Mouse (Mus musculus): ENCODE results near the gene Zcchc24. TPM values are rescaled to one million over a fixed set of nuclear protein-coding genes. Genes with fewer than 3 reads are reported as not detected.

The Zcchc24 gene
- polyA plus RNA-seq, 1 experiment from 2014 or later, result 29.5 TPM

- whole genome bisulfite sequencing, result 52% methylated on average over 7 of the region's 7 CpGs
- no peak overlapping the region for H3K4me3 ChIP-seq (ENCODE audit: low read depth, low read length)
- no peaks in the 10 kb centered on the region for H3K27me3 ChIP-seq (ENCODE audit: control insufficient read depth, insufficient read depth, low read length)
- H3K4me2 ChIP-seq (replicated peaks; ENCODE audit: low read depth, low read length), result no peak overlapping the region
- H3K27ac ChIP-seq (ENCODE audit: low read length), result no peak overlapping the region
- H3K9me3 ChIP-seq (ENCODE audit: control insufficient read depth, low read depth, low read length), result no peaks in the 10 kb centered on the region
- H3K36me3 ChIP-seq (ENCODE audit: control insufficient read depth, insufficient read depth, low read length), result no peaks in the 10 kb centered on the region
- ATAC-seq (ENCODE audit: insufficient number of reproducible peaks, insufficient read depth, low FRiP score, low read depth), result no peak
- H3K4me1 ChIP-seq (ENCODE audit: control insufficient read depth, insufficient read depth, low read length), result no peaks in the 10 kb centered on the region
- H3K9ac ChIP-seq (replicated peaks; ENCODE audit: low read depth, low read length), result no peak overlapping the region
These were observed 89.2 kb downstream of the Zcchc24 start for GRCm38 (mm10) chr14:25679625-25680024.

GRCm38 (mm10) chr14:25667587-25667986 lies 101.3 kb downstream of the Zcchc24 start:
- no peak for ATAC-seq (ENCODE audit: insufficient number of reproducible peaks, insufficient read depth, low FRiP score, low read depth)
- H3K4me1 ChIP-seq (ENCODE audit: control insufficient read depth, insufficient read depth, low read length), result no peaks in the 10 kb centered on the region
- H3K27ac ChIP-seq (ENCODE audit: low read length), result no peak overlapping the region
- H3K4me2 ChIP-seq (replicated peaks; ENCODE audit: low read depth, low read length), result no peak overlapping the region
- no peak overlapping the region for H3K4me3 ChIP-seq (ENCODE audit: low read depth, low read length)
- H3K27me3 ChIP-seq (ENCODE audit: control insufficient read depth, insufficient read depth, low read length), result no peaks in the 10 kb centered on the region
- WGBS, result 63% methylated on average over 3 of the region's 3 CpGs
- H3K9ac ChIP-seq (replicated peaks; ENCODE audit: low read depth, low read length), result no peak overlapping the region
- H3K9me3 ChIP-seq (ENCODE audit: control insufficient read depth, low read depth, low read length), result no peaks in the 10 kb centered on the region
- H3K36me3 ChIP-seq (ENCODE audit: control insufficient read depth, insufficient read depth, low read length), result peaks cover 32% of the 10 kb centered on the region

DNA sequence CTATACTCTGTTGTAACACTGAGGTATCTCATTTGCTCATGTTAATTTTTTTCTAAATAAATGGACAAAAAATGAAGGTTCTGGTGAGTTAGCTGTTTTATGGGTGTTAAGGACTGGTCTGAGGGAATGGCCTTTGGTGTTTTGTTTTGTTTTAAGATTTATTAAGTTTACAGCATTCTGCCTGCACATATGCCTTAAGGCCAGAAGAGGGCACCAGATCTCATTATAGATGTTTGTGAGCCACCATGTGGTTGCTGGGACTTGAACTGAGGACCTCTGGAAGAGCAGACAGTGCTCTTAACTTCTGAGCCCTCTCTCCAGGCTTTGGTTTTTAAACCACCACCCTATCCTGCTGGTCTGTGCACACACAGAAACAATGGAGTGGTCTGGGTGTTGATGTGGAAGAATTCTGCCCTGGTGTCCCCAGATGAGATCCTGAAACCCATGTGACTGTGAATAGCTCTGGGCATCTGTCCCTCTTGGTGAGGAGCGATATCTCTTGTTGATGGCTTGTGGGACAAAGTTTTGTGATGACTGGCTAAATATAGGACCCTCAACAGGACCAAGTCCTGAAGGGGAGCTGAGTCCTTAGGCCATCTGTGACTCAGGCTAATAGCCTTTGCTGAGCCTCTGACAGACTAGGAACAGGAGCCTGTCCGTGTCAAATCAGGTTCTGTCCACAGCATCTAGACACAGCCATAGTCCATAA lies 102.0 kb downstream of the Zcchc24 start:
- Histone ChIP-seq H3K4me1 (ENCODE audit: control insufficient read depth, insufficient read depth, low read length) (no peaks in the 10 kb centered on the region), H3K36me3 (ENCODE audit: control insufficient read depth, insufficient read depth, low read length) (peaks cover 37% of the 10 kb centered on the region), H3K9ac (replicated peaks; ENCODE audit: low read depth, low read length) (no peak overlapping the region), H3K4me3 (ENCODE audit: low read depth, low read length) (no peak overlapping the region), H3K27me3 (ENCODE audit: control insufficient read depth, insufficient read depth, low read length) (no peaks in the 10 kb centered on the region), H3K4me2 (replicated peaks; ENCODE audit: low read depth, low read length) (no peak overlapping the region), H3K27ac (ENCODE audit: low read length) (no peak overlapping the region), H3K9me3 (ENCODE audit: control insufficient read depth, low read depth, low read length) (no peaks in the 10 kb centered on the region)
- ATAC-seq (ENCODE audit: insufficient number of reproducible peaks, insufficient read depth, low FRiP score, low read depth), result no peak
- 93% methylated on average over 2 of the region's 2 CpGs for WGBS

GRCm38 (mm10) chr14:25665314-25665970 lies 103.4 kb downstream of the Zcchc24 start:
- 76% methylated on average over 19 of the region's 19 CpGs for WGBS
- no peaks in the 10 kb centered on the region for H3K9me3 ChIP-seq (ENCODE audit: control insufficient read depth, low read depth, low read length)
- H3K4me3 ChIP-seq (ENCODE audit: low read depth, low read length), result no peak overlapping the region
- H3K4me2 ChIP-seq (replicated peaks; ENCODE audit: low read depth, low read length), result no peak overlapping the region
- H3K4me1 ChIP-seq (ENCODE audit: control insufficient read depth, insufficient read depth, low read length), result no peaks in the 10 kb centered on the region
- H3K27ac ChIP-seq (ENCODE audit: low read length), result no peak overlapping the region; the same call in 1 of the 2 replicates
- no peak overlapping the region for H3K9ac ChIP-seq (replicated peaks; ENCODE audit: low read depth, low read length)
- no peaks in the 10 kb centered on the region for H3K27me3 ChIP-seq (ENCODE audit: control insufficient read depth, insufficient read depth, low read length)
- no peak for ATAC-seq (ENCODE audit: insufficient number of reproducible peaks, insufficient read depth, low FRiP score, low read depth)
- H3K36me3 ChIP-seq (ENCODE audit: control insufficient read depth, insufficient read depth, low read length), result peaks cover 51% of the 10 kb centered on the region

- Histone ChIP-seq H3K36me3 (ENCODE audit: control insufficient read depth, insufficient read depth, low read length) (peaks cover 62% of the 10 kb centered on the region), H3K9ac (replicated peaks; ENCODE audit: low read depth, low read length) (no peak overlapping the region), H3K27ac (ENCODE audit: low read length) (no peak overlapping the region), H3K9me3 (ENCODE audit: control insufficient read depth, low read depth, low read length) (no peaks in the 10 kb centered on the region), H3K27me3 (ENCODE audit: control insufficient read depth, insufficient read depth, low read length) (no peaks in the 10 kb centered on the region), H3K4me1 (ENCODE audit: control insufficient read depth, insufficient read depth, low read length) (no peaks in the 10 kb centered on the region), H3K4me3 (ENCODE audit: low read depth, low read length) (no peak overlapping the region), H3K4me2 (replicated peaks; ENCODE audit: low read depth, low read length) (no peak overlapping the region)
- 76% methylated on average over 7 of the region's 7 CpGs for WGBS
- ATAC-seq (ENCODE audit: insufficient number of reproducible peaks, insufficient read depth, low FRiP score, low read depth), result no peak
These were observed 104.5 kb downstream of the Zcchc24 start for GRCm38 (mm10) chr14:25664310-25664695.

- no peaks in the 10 kb centered on the region for H3K27me3 ChIP-seq (ENCODE audit: control insufficient read depth, insufficient read depth, low read length)
- WGBS, result 84% methylated on average over 7 of the region's 7 CpGs
- H3K4me3 ChIP-seq (ENCODE audit: low read depth, low read length), result no peak overlapping the region
- peaks cover 67% of the 10 kb centered on the region for H3K36me3 ChIP-seq (ENCODE audit: control insufficient read depth, insufficient read depth, low read length)
- H3K4me2 ChIP-seq (replicated peaks; ENCODE audit: low read depth, low read length), result no peak overlapping the region
- H3K9me3 ChIP-seq (ENCODE audit: control insufficient read depth, low read depth, low read length), result no peaks in the 10 kb centered on the region
- no peak for ATAC-seq (ENCODE audit: insufficient number of reproducible peaks, insufficient read depth, low FRiP score, low read depth)
- no peak overlapping the region for H3K9ac ChIP-seq (replicated peaks; ENCODE audit: low read depth, low read length)
- no peaks in the 10 kb centered on the region for H3K4me1 ChIP-seq (ENCODE audit: control insufficient read depth, insufficient read depth, low read length)
- H3K27ac ChIP-seq (ENCODE audit: low read length), result no peak overlapping the region
These were observed 105.1 kb downstream of the Zcchc24 start for GRCm38 (mm10) chr14:25663649-25664309.

Other genes starting within 250 kb of the Zcchc24 start
- gene Ppif, start 74.9 kb downstream of the Zcchc24 start, polyA plus RNA-seq (2014; fragmentation: Nextera tagmentation; extraction: Ambion mirVana), result 48.1 and 48.3 TPM in 2 replicates
- 35.5 and 42.2 TPM in 2 replicates for gene Anxa11, start 73.1 kb upstream of the Zcchc24 start, polyA plus RNA-seq (2014; fragmentation: Nextera tagmentation; extraction: Ambion mirVana)
- gene Plac9a, start 134.1 kb upstream of the Zcchc24 start, polyA plus RNA-seq (2014; fragmentation: Nextera tagmentation; extraction: Ambion mirVana), result 0.75 TPM in 1 of 2 replicates, not detected in the other
- gene Tmem254a, start 158.6 kb upstream of the Zcchc24 start, polyA plus RNA-seq (2014; fragmentation: Nextera tagmentation; extraction: Ambion mirVana), result 3.6 and 7.0 TPM in 2 replicates
- 0.20 and 0.29 TPM in 2 replicates for gene Cphx1, start 169.3 kb upstream of the Zcchc24 start, polyA plus RNA-seq (2014; fragmentation: Nextera tagmentation; extraction: Ambion mirVana)
- gene Duxbl1, start 209.5 kb upstream of the Zcchc24 start, polyA plus RNA-seq (2014; fragmentation: Nextera tagmentation; extraction: Ambion mirVana), result 0.97 and 1.4 TPM in 2 replicates